Mouse (Mus musculus): ENCODE results near the gene Bak1.

Gene Bak1

GRCm38 (mm10) chr17:27028909-27029308, at the start of gene Bak1:
Bak1 (minus strand) TSS chr17:27029009.
- DNase-seq (ENCODE audit: low spot score), result no peak

DNA sequence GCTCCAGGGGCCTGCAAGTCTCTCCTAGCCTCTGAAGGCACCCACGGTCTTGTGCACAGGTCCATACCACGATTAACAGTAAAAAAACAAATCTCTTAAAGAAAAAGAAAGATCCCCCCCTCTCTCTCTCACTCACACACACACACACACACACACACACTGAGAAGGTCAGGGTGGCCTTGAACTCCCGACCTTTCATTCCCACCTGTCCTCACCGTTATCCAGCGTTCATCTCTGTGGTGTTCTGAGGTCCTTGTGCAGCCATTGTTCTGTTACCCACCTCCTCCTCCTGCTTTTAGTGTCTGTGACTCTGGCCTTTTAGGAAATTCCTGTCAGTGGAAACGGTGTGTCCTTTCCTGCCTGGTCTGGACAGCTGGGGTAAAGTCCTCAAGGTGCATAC, 49.7 kb upstream of the Bak1 start:
- DNase-seq (ENCODE audit: low spot score), result no peak

GRCm38 (mm10) chr17:27077920-27078319, 49.1 kb upstream of the Bak1 start:
- no peak for DNase-seq (ENCODE audit: low spot score)

DNA sequence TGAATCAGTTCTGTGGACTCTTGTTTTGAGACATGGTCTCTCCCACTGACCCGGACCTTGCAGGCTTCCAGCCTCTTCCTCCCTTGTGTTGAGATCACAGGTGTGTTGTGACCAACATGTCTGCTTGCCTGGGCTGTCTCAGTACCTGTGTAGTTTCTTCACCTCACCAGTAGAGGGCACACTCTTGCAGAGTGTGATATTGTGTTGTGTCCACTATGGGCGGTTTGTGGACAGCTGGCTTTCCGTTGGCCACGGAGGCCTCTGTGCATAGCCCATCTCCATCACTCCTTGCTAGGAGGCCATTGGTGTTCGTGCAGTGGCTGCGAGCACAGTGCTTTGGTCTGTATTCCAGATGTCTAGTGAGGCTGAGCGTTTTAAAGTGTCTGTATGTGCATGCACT, 48.3 kb upstream of the Bak1 start:
- no peak for DNase-seq (ENCODE audit: low spot score)

GRCm38 (mm10) chr17:27074849-27075745, 46.3 kb upstream of the Bak1 start:
- no peak for DNase-seq (ENCODE audit: low spot score)

DNA sequence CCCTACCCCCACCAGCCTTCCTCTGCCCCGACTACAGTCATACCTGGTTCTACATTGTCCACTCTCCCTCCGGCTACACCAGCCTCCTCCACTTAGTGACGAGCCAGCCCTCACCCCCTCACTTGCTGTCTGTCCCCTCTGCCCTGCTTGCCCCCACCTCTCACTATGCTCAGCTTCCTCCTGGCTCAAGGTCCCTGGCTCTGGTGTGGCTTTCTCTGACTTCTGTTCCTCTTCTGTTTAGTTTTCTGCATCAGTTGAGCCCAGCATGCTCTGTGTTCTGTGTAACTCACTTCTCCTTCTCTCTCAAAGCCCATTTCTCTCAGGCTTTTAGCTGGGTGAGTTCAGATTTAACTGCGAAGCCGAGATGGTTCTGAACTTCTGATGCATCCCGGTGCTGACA, 45.4 kb upstream of the Bak1 start:
- no peak for DNase-seq (ENCODE audit: low spot score)

GRCm38 (mm10) chr17:27073778-27074177, 45.0 kb upstream of the Bak1 start:
- DNase-seq (ENCODE audit: low spot score), result no peak

DNA sequence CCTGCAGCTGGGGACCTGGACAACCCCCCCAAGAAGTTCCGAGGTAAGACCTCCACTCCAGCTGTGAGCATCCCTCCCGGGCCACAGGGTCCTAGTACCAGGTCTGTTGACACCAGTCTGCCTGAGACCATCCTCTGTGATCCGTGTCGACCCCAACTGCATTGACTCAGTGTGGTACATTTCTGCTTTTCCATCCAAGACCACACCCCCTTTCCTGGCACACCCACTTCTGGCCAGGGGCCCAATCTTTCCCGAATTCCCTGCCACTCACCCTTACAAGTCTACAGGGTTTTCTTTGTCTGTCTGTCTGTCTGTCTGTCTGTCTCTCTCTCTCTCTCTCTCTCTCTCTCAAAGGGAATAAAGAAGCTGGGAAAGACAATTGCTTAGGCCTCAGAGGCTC, 44.3 kb upstream of the Bak1 start:
- DNase-seq (ENCODE audit: low spot score), result no peak

DNA sequence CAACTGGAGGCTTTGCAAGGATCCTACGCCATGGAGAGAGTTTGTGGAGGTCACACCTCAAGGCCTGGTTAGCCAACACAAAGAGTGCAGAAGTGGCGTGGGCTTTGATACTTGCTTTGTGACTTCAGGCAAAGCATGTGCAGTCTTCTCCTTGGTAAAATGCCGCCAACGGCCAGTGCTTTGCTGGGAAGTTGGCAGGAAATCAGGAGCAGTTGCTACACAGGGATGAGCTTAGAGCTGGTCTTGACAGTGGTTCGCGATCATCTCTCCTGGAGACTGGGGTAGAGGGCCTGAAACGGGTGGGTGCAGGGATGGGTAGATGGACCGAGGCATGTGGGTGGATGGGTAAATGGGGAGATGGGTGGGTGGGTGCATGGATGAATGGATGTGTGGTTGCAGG, 43.6 kb upstream of the Bak1 start:
- no peak for DNase-seq (ENCODE audit: low spot score)

- DNase-seq (ENCODE audit: low spot score), result no peak
These were observed 42.8 kb upstream of the Bak1 start for GRCm38 (mm10) chr17:27071630-27072029.

- DNase-seq (ENCODE audit: low spot score), result no peak
These were observed 42.1 kb upstream of the Bak1 start for GRCm38 (mm10) chr17:27070913-27071312.

GRCm38 (mm10) chr17:27069071-27069470, 40.3 kb upstream of the Bak1 start:
- no peak for DNase-seq (ENCODE audit: low spot score)

DNA sequence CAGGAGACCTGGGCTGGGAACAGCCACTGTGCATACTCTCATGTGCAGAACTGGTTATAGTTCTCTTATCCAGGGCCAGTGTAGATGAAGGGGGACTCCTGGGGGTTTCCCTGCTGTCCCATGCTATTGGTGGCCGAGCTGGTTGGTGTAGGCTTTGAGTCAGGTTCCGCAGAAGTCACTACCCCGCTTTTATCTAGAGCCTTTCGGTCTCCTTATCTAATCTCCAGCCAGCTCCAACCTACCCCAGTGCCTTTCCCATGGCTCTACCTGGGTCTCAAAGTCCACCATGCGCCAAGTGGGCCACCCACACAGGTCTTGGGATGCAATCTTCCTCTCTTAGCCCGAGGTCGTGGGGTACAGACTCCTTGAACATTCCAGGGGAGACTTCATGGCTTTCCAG, 37.3 kb upstream of the Bak1 start:
- no peak for DNase-seq (ENCODE audit: low spot score)

- no peak for DNase-seq (ENCODE audit: low spot score)
These were observed 35.4 kb upstream of the Bak1 start for GRCm38 (mm10) chr17:27064195-27064594.

DNA sequence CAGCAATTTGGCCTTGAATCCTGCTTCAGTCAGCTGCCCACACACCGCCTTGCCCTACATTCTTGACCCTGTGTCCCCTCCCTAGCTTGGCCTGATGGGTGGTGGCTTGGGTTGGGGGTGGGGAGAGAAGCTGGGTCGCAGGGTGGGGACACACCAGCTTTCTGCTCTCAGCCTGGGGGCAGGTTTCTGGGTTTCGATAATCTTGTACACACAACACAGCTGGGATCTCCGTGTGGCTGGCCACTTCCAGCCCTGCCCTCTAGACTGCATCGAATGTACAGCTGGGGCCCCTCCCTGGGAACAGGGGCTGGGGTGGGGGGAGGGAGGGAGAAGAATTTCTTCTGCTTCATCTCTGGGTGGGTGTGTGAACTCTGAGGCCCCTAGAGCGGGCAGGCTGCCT, 34.9 kb upstream of the Bak1 start:
- no peak for DNase-seq (ENCODE audit: low spot score)

DNA sequence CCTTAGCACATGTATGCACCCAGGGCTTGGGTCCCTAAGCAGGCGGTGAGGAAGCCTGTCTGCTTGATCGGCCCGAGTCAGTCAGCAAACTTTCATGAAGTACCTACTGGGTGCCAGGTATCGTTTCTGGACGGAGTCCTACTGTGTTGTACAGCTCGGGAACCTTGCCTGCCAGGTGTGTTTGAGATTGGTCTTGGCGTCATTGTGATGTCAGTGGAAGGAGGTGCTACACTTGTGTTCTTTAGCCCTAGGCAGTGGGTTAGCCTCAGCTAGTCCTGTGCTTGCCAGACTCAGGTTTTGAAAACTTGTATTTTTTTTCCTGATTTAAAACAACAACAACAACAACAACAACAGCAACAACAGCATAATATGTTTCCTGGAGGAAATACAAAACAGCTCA, 33.9 kb upstream of the Bak1 start:
- DNase-seq (ENCODE audit: low spot score), result no peak

DNA sequence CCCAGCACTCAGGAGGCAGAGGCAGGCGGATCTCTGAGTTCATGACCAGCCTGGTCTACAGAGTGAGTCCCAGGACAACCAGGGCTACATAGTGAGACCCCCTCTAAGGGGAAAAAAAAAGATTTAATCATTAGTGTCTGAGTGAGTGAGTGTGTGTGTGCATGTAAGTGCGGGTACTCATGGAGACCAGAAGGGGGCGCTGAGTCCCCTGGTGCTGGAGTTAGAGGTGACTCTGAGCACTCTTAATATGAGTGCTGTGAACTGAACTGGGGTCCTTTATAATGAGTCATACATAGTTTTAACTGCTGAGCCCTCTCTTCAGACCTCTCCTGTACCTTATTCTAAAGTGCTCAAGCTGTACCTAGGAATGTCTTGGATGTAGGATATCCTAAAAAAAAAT, 32.9 kb upstream of the Bak1 start:
- DNase-seq (ENCODE audit: low spot score), result no peak

DNA sequence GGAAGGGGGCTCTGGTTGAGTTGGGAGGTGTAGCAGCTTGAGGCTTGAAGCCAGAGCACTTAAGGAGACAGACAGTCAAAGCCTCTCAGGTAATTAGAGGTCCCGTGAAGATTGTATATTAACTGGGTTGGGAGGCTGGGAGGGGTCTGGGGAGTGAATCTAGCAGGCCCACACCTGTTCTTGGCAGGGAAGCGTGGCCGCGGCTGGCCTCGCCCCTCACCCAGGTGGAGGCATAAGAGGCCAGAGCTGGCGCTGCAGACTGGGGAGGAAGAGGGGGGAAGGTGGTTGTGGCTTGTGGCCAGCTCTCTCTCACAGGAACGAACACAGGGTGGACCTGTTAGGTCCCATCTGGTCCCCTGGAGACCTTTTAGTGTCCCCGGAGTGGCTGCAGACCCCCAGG, 31.9 kb upstream of the Bak1 start:
- DNase-seq (ENCODE audit: low spot score), result no peak

- DNase-seq (ENCODE audit: low spot score), result no peak
These were observed 28.8 kb upstream of the Bak1 start for GRCm38 (mm10) chr17:27057517-27058055.

GRCm38 (mm10) chr17:27056812-27057516, 28.2 kb upstream of the Bak1 start, which contains the start of gene Itpr3:
Itpr3 (plus strand) TSS chr17:27057304.
- peak; percentile 59 for DNase-seq (ENCODE audit: low spot score)

GRCm38 (mm10) chr17:27056170-27056569, 27.4 kb upstream of the Bak1 start:
- peak; percentile 38 for DNase-seq (ENCODE audit: low spot score)

- no peak for DNase-seq (ENCODE audit: low spot score)
These were observed 22.7 kb upstream of the Bak1 start for GRCm38 (mm10) chr17:27051514-27051913.

- no peak for DNase-seq (ENCODE audit: low spot score)
These were observed 22.0 kb upstream of the Bak1 start for GRCm38 (mm10) chr17:27050853-27051252.

Measured in spleen, adult 12 weeks (tissue).